Mouse (Mus musculus) embryo, embryonic 10.5 days (tissue): ENCODE data around the gene Mid1.

Source experiments
- DNase-seq: peaks from one replicate; pipeline ENCODE4 v3.0.0-alpha.2; 2015; ENCODE audit warnings: low spot score

Mid1 gene

DNA sequence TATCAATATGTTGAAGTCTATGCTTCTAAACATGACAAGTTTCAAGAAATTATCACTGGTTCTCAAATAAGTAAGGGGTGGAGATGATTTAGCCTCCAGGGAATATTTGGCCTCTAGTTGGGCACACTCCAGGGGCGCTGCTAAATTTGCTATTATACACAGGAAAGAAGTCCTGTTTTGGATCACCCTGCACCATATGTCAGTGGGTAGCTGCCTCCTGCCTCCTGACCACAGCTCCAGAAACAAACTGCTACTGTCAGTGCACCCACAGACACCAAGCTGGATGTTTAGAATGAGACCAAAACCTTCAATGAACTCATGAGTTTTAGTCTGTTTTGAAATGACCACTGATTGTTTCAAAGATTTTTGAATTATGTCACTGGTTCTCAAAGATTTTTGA is 128.7 kb downstream of the Mid1 start:
- no peak for DNase-seq

DNA sequence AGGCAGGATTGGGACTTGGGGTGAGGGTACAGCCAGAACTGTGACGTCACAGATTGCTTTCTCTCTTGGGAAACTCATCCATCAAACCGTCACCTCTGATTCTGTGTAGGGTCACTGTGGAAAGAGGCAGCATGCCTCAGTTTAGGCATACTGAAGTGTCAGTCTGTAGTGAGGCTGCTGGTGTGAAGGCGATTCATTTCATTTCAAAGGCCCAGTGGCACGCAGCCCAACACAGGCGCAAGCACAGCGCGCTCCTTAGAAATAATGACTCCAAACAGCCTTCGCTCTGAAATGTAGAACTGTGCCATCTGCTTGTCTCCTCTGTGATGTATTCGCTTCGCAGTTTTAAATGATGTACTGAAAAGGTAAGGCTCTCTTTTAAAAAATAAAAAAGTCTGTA is 141.9 kb downstream of the Mid1 start:
- peak; percentile 44 for DNase-seq

- peak; percentile 14 for DNase-seq
These were observed 142.7 kb downstream of the Mid1 start for GRCm38 (mm10) chrX:169827720-169828119.

DNA sequence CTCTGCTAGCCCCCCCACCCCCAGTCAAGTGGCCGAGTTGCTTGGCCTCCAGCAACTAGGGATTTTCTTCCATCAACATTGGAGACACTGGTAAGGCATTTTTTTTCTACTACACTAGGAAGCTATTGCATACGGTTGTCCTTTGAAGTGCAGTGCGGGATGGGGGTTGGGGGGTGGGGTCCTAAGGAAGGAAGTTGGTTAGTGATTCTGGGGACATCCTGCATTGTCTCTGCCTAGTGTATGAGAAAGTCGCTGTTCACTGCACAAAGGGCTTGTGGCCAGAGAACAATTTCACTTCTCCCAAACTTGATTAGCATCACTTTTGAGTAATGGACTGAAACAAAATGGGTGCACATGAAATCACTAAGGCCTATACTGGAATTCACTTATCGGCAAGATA is 143.1 kb downstream of the Mid1 start:
- peak; percentile 18 for DNase-seq

GRCm38 (mm10) chrX:169830052-169830451 is 145.1 kb downstream of the Mid1 start:
- peak; percentile 56 for DNase-seq

- DNase-seq: peak; percentile 26
These were observed 153.1 kb downstream of the Mid1 start for GRCm38 (mm10) chrX:169837947-169838649.

DNA sequence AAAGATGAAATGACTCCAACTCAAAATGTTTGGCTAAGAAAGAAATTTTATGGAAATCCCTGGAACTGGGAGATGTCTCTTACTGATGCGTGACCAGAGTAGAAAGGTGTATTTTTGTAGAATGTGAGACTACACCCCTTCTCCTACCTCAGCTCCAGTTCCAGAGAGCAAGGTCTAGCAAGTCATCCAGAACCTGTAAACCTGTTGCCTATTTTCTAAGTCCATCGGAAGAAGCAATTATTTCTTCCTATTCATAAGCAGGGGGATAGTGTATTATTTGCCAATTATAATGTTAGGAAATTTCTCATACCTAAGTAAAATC is 153.6 kb downstream of the Mid1 start:
- no peak for DNase-seq

DNA sequence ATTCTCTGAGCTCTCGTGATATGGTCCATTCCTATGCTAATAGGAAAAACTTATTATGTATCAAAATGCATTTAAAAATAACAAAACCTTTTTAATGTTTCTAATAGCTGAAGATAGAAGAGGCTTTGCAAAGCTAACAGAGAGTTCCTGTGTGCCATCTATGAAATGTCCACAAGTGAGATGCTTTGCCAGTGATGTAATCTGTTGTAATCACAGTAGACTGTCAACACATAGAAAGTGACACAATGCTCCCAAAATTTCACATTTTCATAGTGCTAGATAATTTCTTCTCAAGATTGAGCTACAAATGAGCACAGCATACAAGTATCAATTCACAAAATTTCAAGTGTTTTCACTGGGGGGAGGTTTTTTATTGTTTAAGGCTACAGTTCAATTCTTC is 158.3 kb downstream of the Mid1 start:
- DNase-seq: no peak

DNA sequence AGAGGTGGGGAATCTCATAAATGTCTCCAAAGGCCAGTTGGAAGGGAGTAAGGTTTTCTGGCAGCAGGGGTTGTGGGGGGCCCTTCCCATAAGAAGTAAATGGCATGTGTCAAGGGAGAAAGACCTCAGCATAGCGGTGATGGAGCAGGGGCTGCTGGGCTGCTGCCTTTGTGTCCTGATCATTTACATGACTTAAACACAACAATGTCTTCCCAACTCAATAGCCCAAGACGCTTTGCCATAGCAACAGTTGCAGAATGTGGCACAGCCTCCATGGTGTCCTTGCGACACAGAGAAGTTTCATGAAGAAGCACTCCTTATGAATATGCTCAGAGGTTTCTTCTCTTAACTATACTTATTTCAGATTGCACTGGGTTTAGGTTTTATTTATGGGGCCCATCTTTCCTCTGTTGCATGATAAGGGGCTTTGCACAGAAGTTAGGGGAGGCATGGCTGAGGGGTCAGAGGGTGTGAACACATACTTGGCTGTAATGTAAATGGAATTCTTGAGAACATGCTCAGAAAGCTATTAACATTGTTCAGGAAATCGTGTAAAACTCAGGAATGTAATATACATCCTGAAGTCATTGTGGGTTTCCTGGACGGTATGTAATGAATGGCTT is 159.3 kb downstream of the Mid1 start:
- DNase-seq: peak; percentile 68

DNA sequence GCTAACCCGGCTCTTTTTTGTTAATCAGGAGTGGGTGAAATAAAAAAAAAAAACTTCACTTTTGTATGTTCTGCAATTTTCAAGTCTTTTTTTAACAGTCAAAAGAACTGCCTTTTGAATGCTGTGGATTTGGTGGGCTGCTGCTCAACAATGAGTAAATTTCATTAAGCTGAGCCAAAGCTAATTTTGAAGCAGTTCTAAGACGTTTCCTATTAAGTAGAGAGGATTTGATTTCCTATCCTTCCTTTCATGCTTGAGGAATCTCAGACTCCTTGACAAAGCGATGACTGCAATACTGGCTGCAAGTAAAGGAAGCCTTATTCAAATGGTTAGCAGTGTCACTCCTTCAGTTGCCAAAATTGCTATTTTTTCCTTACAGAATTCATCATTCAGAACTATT is 161.2 kb downstream of the Mid1 start:
- no peak for DNase-seq

DNA sequence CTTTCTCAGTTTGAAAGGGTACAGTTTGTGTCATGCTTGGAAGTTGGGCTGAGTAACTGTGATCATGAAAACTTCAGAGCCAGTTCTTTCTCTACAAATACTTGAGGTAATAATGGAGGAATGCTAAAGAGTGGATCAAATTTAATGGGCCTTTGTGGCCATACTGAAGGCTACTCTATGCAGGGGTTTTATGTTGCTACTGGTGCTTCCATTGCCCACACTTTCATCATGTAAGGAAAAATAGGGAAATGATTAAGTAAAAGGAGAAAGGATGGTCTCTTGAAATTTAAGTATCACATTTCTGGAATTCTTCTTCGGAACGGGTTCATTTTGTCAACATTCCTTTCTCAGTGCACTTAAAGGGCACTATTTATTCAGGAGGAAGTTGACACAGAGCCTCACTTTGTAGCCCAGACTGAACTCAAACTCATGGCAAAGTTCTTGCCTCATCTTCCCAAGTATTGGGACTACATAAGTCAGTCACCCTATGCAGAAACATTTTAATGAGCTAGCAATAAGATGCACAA is 176.3 kb downstream of the Mid1 start:
- no peak for DNase-seq

- DNase-seq: no peak
These were observed 177.4 kb downstream of the Mid1 start for GRCm38 (mm10) chrX:169862440-169862839.

- peak; percentile 33 for DNase-seq
These were observed 177.8 kb downstream of the Mid1 start for GRCm38 (mm10) chrX:169862848-169863247.

DNA sequence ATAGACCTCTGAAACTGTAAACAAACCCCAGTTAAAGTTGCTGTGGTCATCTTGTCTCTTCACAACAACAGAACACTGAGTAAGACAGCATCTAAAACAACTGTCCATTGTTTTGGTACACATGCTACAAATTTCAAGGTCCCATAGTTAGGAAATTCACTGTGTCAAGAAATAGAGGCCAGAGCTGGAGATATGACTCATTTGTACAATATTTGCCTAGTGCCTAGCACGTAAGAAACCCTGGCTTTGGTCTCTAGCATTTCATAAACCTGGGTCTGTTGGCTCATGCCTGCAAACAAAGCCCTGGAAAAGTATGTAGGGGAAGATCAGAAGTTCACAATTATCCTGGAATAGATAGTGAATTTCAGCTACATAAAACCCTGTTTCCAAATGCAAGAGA is 178.8 kb downstream of the Mid1 start:
- DNase-seq: no peak

DNA sequence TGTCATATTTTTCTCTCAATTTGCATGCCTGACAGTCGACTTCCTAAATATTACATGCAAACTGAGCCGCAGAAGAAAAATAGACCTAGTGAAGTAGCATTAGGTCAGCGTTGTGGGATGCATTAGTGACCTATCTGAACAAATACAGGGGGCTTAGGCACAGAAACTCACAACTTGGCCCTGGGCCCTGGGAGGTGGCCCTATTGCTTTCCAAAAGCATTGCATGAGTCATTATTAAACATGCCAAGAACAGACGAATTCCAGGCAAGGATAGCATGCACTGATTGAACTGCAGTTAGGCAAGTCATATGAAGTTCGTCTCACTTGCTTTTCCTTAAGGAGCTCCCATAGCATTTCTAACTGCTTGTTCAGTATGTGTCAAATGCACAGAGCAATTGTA is 183.2 kb downstream of the Mid1 start:
- DNase-seq: no peak

GRCm38 (mm10) chrX:169874475-169874874 is 189.5 kb downstream of the Mid1 start:
- DNase-seq: no peak

GRCm38 (mm10) chrX:169879481-169880362 is 194.7 kb downstream of the Mid1 start:
- peak; percentile 82 for DNase-seq

- peak; percentile 33 for DNase-seq
These were observed 195.3 kb downstream of the Mid1 start for GRCm38 (mm10) chrX:169880363-169880711.

DNA sequence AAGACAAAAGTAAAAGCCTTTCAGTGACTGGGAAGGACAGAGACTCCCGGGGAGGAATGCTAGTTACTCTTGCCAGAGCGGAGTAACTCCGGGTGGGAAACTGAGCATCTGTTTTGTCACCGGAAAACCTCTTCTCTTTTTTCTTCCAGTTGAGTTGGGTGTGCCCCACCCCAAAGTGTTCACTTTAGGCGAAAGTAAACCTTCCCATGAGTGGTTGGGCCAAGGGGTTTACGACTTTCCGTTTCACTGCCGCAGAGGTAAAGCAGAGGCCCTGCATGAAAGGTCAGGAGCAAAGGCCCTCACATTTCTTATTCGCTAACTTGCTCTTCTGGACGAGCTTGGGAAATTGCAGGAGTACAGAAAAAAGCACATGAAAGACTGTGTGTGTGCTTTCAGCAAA is 195.8 kb downstream of the Mid1 start:
- no peak for DNase-seq

DNA sequence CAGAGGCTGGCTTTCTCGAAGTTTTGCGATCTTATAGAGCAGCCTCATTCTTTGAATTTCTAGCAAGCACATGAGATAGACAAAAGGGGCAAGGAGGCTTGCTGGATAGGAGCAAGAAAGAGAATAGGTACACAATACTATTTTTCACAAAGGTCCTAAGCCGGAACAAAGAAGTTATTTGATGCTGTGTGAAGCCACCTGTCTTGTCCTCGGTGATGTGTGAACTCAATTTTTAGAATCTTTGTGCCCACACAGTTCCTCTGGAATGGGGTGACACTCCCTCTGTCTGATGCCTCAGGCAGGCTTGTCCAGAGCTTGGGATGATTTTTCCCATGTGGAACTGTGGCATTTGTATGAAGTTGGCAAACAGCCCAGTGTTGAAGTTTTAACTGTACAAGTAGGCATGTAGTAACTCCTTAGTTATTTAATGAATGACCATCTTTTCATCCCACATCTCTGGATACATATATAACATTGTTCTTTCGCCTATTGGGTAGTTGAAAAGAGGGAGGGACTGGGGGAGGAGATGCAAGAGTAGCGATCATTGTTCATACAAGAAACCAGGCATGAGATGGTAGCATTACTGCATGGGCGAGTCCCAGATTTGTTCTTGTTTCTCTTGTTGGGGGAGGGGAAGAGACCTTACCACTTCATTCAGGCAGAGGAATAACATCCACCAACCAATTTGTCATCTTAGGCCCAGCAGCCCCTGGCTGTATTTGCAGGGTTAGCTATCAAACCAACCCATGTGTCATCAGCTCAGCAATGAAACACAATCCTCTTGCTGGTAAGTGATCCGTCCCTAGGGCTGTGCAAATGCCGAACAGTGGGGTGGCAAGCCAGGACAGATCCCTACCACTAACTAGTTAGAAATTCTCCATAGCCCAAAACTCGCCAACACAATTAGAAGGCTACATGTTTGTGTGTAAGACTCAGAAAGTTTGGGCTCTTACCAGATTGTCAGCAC is 196.5 kb downstream of the Mid1 start:
- peak; percentile 48 for DNase-seq

DNA sequence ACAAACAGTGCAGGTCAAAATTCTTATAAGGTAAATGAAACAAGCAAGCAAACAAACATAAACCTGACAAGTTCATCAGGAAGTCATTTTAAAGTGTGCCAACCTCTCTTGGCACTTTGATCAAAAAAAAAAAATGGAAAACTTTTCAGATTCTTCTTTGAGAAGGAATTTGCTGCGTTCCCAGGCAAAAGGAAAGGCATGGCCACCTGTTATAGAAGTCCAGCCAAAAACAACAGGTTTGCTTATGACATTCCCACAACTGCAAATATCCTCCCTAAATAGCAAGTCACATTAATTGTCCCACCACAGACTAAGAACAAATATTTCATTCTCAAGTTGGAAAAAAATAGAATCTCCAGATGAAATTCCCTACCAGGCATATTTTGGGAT is 197.2 kb downstream of the Mid1 start:
- DNase-seq: no peak
